Mouse (Mus musculus): Measurements from ENCODE around the gene Epas1.

The Epas1 gene

GRCm38 (mm10) chr17:86795773-86796172, 42.3 kb downstream of the Epas1 start:
- no peak for DNase-seq

GRCm38 (mm10) chr17:86797031-86797430, 43.5 kb downstream of the Epas1 start:
- DNase-seq = no peak

GRCm38 (mm10) chr17:86798460-86798859, 45.0 kb downstream of the Epas1 start:
- no peak for DNase-seq

GRCm38 (mm10) chr17:86798951-86799350, 45.5 kb downstream of the Epas1 start:
- DNase-seq = no peak

DNA sequence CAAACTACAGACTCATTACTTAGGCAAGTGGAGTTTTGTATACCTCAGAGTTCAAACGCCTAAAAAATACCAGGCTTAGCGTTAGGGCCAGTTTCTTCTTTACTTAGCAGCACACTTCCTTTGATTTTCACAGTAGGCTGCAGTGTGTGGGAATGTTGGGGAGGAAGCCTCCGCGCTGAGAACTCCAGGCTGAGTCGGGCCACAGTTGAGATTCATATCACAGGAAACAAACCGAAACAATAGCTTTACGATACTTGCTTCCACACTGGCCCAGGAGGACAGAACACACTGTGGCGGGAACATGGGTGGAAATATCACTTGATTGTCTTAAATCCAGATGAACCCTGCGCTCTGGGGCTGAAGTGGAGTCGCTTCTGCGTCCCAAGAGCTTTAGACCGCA, 47.0 kb downstream of the Epas1 start:
- no peak for DNase-seq

DNA sequence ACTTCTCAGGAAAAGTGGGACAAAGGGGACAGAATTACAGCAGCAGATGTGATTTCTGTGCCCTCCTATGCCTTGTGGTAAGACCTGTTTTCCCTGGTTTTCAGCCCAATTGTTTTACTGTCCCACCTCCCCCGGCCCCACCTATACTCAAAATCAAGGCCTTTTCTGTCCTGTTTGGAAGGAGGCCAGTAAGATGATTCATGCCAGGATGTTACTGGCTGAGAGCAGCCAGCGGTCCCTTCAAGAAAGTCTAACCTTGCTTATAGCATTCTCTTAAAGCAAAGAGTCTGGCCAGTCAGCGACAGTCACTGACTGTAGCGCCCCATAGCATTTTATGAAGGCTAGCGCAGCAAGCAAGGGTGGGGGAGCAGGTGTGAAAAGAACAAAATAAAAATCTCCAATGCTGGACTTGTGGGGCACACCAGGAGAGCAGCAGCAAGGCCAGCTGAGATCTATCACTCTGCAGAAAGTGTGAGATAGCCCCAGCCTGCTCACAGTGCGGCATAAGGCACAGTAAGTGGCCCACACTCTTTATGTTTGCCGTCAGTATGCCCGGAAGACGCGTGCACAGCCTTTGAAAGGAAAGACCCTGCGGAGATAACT, 47.8 kb downstream of the Epas1 start:
- DNase-seq = no peak

- DNase-seq = peak in 1 of 2 experiments; percentile 21
Measured at GRCm38 (mm10) chr17:86801876-86802275, 48.4 kb downstream of the Epas1 start.

DNA sequence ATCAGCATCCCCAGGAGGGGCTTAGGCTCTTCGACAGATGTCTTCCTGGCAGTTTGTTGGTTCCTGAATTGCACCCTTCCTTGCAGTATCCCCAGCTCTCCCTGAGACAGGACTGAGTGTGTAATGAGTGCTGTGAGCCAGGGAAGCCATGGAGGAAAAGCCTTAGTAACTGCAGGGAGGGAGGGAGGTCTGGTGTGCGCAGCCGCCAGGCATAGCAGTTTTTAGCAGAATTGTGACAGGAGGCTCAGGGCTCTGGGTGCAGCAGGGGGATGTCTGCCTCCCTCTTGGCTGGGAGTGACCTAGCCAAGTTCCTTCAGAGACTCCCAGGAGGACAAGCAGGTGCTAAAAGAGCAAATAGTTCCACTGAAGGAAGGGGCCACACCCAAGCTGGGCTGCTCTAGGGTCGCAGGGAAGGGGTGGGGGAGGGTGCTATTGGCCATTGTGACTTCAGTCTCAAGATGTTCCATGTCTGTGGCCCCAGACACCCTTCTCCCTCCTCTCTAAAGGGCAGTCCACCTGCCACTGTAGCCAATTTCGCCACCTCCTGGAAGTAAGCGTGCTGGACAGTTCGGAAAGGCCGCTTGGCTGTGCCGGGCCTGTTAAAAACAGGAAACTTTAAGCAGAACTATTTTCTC, 49.0 kb downstream of the Epas1 start:
- no peak for DNase-seq

DNA sequence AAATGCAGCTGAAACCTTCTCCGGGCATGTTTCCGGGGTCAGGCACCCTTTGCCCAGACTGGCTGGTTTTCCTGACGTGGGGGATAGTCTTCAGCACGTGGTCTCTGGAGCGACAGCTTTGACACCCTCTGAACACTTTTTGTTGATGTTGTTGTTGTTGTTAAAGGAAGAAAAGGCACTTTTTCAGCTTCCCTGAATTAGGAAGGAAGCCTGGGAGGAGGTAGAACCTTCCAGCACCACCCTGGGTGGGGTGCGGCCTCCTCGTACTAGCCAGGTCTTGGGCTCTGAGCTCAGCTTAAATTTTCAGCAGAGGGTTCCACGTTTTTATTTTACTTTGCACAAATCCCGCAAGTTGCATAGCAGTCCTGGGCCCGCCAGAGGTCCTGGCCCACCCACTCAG, 49.6 kb downstream of the Epas1 start:
- no peak for DNase-seq

- no peak for DNase-seq
Measured at GRCm38 (mm10) chr17:86803653-86804052, 50.2 kb downstream of the Epas1 start.

GRCm38 (mm10) chr17:86812029-86812428, 58.5 kb downstream of the Epas1 start:
- no peak for DNase-seq

DNA sequence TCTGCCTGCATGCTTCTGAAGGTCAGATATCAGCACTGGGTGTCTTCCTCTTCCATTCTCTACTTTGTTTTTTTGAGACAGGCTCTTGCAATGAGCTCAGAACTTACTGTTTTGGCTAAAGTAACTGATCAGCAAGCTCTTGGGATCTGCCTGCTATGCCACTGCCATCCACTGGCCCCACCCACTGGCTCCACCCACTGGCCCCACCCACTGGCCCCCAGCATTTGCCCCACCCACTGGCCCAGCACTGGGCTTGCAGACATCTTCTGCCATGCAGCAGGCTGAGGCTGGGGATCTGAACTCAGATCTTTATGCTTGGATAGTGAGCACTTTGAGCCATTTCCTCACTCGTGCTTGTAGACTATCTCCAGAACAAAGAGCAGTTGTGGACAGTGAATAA, 60.8 kb downstream of the Epas1 start:
- no peak for DNase-seq

DNA sequence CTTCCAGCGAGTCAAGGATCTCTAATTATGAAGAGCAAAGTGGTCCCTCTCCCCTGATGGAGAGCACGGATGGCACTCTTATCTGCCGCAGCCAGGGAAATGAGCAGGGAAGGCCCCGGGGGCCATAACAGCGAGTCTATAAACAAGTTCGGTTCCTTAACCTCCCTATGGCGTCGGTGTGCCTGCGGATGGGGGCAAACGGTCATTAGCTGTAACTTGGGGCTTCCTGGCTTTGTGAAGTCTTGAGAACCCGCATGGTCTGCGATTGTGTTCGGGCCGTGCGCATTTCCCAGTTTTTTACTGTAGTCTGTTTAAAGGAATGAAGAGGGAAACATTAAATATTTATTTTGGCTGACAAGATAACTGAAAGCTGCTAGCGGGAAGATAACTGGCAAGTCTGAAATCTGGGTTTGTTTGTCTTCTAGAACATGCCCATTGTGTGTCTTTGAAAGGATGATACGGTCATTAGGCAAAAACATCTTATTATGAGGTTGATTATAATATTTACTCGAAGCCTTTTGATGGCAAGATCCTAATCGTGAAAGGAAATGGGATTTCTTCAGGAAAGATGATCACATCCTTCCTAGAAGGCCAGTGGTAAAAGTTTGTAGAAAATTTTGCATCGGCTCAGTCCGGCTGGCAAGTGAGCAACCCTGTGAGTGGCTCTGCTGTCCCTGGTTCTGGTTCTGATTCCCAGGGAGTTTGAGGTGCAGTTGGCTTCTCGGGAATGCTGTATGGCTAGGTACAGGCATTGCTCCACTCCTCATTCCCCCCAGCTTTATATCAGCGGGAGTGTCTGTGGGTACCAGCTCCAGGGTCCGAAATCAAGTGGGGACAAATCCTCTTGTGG, 61.7 kb downstream of the Epas1 start:
- DNase-seq = no peak

GRCm38 (mm10) chr17:86822017-86822737, 68.7 kb downstream of the Epas1 start:
- DNase-seq = no peak

DNA sequence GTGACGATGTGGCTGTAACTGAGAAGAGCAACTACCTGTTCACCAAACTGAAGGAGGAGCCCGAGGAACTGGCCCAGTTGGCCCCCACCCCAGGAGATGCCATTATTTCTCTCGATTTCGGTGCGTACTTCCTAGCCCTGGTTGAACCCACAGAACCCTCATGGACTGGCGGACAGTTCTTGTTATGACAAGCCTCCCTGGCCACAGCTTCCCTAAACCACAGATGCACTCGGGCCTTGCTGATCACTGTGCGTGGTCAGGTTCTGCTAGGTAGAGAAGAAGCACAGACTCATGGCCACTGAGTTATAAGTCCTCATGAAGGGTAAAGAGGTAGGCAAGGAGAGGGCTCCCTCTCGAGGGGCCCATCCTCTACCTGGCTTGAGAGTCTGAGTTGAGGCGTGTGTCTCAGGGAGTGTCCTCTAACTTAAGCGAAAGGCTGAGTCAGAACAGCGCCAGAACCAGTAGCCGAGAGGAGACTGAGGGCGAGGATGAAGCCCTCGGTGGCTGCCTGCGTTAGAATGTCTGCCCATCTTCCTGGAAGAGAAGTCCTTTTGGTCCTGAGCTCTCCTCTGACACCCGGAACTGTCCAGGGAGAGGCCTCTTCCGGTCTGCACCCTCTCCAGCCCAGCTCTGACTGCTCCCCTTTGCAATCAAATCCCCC, 71.1 kb downstream of the Epas1 start:
- DNase-seq = no peak

GRCm38 (mm10) chr17:86825163-86825902, 71.8 kb downstream of the Epas1 start:
- DNase-seq = no peak

DNA sequence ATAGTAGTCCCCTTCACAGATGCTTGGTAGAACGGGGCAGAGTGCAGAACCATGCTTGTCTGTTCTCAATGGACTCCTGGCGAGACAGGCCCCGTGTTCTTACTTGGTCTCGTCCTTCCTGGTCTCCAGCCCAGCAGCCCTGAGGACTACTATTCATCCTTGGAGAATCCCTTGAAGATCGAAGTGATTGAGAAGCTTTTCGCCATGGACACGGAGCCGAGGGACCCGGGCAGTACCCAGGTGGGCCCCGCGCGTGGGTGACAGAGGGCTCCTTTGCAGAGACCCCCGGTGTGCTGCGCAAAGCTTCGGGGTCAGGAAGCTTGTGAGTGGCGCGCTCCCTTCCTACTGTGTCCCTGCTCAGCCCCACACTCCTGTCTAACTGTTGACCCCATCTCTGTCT, 72.9 kb downstream of the Epas1 start:
- no peak for DNase-seq

GRCm38 (mm10) chr17:86827391-86828165, 74.1 kb downstream of the Epas1 start:
- no peak for DNase-seq

DNA sequence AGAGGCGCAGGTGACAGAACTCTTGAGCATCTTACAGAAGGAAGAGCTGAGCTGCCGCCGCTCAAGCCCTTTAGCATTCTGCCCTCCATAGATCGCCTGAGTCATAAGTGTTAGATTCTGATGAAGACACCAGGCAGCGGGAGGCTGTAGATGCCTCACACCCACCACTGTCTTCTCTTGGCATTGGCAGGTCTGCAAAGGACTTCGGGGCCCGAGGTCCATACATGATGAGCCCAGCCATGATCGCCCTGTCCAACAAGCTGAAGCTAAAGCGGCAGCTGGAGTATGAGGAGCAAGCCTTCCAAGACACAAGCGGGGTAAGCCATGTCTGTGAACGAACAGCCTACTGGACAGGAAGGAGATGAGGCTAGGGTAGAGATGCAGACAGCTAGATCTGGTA, 75.0 kb downstream of the Epas1 start:
- no peak for DNase-seq

- DNase-seq = no peak
Measured at GRCm38 (mm10) chr17:86829383-86830175, 76.1 kb downstream of the Epas1 start.
